Mouse (Mus musculus): ENCODE results near the gene Mff. TPM values are rescaled to one million over a fixed set of nuclear protein-coding genes. Genes with fewer than 3 reads are reported as not detected.

The Mff gene
- total RNA-seq (2014; rRNA removed) (649 and 724 TPM in 2 replicates), polyA plus RNA-seq (2015; fragmentation: Nextera tagmentation; extraction: Ambion mirVana) (456 and 481 TPM in 2 replicates)

DNA sequence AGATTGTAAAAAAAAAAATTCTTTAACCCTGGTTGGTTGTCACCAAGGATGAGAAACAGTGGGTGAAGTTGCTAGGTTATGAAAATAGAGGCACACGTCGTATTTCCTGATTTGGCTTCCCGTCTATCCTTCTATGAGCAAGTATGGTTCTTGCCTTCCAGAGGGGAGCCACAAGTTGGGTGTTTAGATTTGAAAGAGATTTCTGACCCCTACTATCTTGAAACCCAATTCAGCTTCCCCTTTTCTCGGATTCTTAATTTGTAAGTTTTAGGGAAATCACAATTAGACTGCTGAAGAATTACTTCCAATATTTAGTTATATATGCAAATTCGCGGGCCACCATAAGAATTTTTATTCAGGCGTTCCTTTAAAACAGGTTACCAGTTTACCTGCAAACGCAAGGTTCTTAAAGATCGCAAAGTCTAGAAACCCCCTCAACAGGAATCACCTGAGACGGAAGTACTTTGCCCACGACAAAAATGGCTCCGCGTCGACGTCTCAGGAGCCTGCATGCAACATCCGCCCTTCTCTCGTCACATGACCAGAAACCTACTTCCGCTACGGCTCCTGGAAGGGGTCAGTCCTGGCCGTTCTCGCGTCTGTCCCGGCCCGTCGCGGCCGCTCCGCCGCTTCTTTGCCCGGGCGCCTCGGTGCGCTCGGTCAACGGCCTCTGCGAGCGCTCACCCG, at the start of gene Mff:
Gene Mff, plus strand, starts transcription at position 552 of the 687 bp plus-strand sequence.
- no peaks in the 10 kb centered on the region for H3K9me3 ChIP-seq (ENCODE audit: low read length)
- peak within 1 kb of the TSS; percentile 83 for H3K9ac ChIP-seq
- H3K27me3 ChIP-seq (ENCODE audit: insufficient read depth, low read length), result peaks cover 23% of the 10 kb centered on the region
- 9% methylated on average over 38 of the region's 38 CpGs for WGBS
- H3K36me3 ChIP-seq (ENCODE audit: insufficient read depth), result peaks cover 5% of the 10 kb centered on the region; the same call in 1 of the 2 replicates
- peaks cover 11% of the 10 kb centered on the region for H3K4me1 ChIP-seq (ENCODE audit: insufficient read depth)
- DNase-seq (peak; percentile 95), ATAC-seq (peak; percentile 99)
- no peak for TF ChIP-seq CTCF (IDR thresholded peaks at IDR 0.05; ENCODE audit: low read depth)
- H3K4me2 ChIP-seq (ENCODE audit: low read depth), result peak within 1 kb of the TSS; percentile 65
- H3K4me3 ChIP-seq (ENCODE audit: low read depth, low read length), result peak within 1 kb of the TSS; percentile 73
- H3K27ac ChIP-seq (ENCODE audit: low read depth, low read length), result peak within 1 kb of the TSS; percentile 62

DNA sequence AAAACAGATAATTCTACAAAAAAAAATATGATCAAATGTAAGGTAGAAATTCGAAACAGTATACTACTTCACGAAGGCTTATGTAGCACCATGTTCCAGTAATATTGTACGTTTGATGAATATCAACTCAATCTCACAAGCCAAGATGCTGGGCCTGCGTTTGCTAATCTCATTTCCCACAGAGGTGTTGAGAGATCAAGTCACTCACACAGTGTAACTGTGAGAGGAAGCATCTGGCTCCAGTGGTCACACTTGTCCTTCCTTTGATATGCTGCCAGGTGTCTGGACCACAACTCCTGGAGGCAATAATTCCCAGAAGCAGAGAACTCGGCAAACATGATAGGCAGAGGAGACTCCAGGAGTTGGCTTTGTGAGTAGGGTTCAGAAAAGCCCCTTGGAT, 38.4 kb upstream of the Mff start:
- no peak for TF ChIP-seq CTCF (IDR thresholded peaks at IDR 0.05; ENCODE audit: low read depth)
- Histone ChIP-seq H3K9ac (no peak overlapping the region), H3K4me1 (ENCODE audit: insufficient read depth) (no peaks in the 10 kb centered on the region), H3K36me3 (ENCODE audit: insufficient read depth) (no peaks in the 10 kb centered on the region), H3K4me2 (ENCODE audit: low read depth) (no peak overlapping the region), H3K9me3 (ENCODE audit: low read length) (no peaks in the 10 kb centered on the region), H3K4me3 (ENCODE audit: low read depth, low read length) (no peak overlapping the region), H3K27ac (ENCODE audit: low read depth, low read length) (no peak overlapping the region), H3K27me3 (ENCODE audit: insufficient read depth, low read length) (no peaks in the 10 kb centered on the region)
- 85% methylated on average over 5 of the region's 5 CpGs for WGBS
- DNase-seq, result no peak
- ATAC-seq, result no peak

DNA sequence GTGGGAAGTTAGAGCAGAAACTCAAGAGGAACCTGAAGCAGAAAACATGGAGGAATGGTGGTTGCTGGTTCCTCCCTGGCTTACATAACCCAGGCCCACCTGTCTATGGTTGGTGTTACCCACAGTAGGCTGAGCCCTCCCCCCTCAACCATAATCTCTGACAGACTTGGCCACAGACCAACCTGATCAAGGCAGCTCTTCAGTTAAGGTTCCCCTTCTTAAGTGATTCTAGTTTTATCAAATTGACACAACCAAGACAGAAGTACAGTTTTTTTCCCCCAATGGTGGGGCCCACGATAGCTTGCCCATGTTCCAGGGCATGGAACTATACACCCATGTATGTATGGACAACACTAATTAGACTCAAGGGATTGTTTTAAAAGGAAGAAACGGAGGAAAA, 37.8 kb upstream of the Mff start:
- no peaks in the 10 kb centered on the region for H3K9me3 ChIP-seq (ENCODE audit: low read length)
- H3K4me2 ChIP-seq (ENCODE audit: low read depth), result no peak overlapping the region
- 84% methylated on average over 2 of the region's 2 CpGs for WGBS
- no peak overlapping the region for H3K9ac ChIP-seq
- no peaks in the 10 kb centered on the region for H3K36me3 ChIP-seq (ENCODE audit: insufficient read depth)
- no peaks in the 10 kb centered on the region for H3K4me1 ChIP-seq (ENCODE audit: insufficient read depth)
- TF ChIP-seq CTCF (IDR thresholded peaks at IDR 0.05; ENCODE audit: low read depth), result no peak
- ATAC-seq, result no peak
- H3K27me3 ChIP-seq (ENCODE audit: insufficient read depth, low read length), result no peaks in the 10 kb centered on the region
- DNase-seq, result no peak
- H3K4me3 ChIP-seq (ENCODE audit: low read depth, low read length), result no peak overlapping the region
- H3K27ac ChIP-seq (ENCODE audit: low read depth, low read length), result no peak overlapping the region

DNA sequence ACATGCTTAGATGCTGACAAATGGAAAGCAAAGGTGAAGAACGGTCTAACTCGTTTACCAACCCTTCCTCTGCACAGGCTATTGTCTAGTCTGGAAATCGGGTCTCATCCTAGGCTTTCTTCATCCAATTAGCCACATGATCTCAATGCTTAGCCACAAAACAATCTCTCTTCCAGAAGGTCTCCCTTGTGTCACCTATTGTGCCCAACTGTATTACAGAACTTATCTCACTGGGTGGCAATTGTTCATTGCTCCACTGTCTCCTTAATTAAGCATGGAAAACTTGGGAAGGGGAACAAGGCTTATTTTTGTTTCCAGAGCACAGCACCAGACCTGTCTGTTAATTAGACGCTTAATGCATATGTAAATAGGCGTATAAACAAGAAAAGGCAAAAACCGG, 36.8 kb upstream of the Mff start:
- H3K9ac ChIP-seq, result no peak overlapping the region
- ATAC-seq (no peak), DNase-seq (no peak)
- H3K27ac ChIP-seq (ENCODE audit: low read depth, low read length), result no peak overlapping the region
- H3K4me3 ChIP-seq (ENCODE audit: low read depth, low read length), result no peak overlapping the region
- no peak overlapping the region for H3K4me2 ChIP-seq (ENCODE audit: low read depth)
- TF ChIP-seq CTCF (IDR thresholded peaks at IDR 0.05; ENCODE audit: low read depth), result no peak
- H3K36me3 ChIP-seq (ENCODE audit: insufficient read depth), result no peaks in the 10 kb centered on the region
- WGBS, result 16% methylated on average over 6 of the region's 6 CpGs
- H3K27me3 ChIP-seq (ENCODE audit: insufficient read depth, low read length), result no peaks in the 10 kb centered on the region
- no peaks in the 10 kb centered on the region for H3K9me3 ChIP-seq (ENCODE audit: low read length)
- no peaks in the 10 kb centered on the region for H3K4me1 ChIP-seq (ENCODE audit: insufficient read depth)

DNA sequence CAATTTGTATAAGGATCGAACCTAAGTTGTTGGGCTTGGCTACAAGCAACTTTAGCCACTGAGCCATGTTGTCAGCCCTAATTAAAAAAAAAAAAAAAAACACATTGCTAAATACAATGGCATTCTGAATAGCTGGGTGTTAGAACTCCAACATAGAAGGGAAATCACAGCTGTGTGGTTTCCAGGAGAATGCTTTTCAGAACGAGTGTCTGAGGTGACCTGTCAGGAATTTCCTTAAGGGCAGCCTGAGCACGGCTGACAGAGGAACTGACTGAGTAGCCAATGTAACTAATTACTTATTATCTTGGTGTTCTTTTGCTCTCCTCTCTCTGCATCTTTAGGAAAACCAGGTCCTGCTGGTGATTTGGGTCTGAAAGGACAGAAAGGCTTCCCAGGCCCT, 28.8 kb upstream of the Mff start:
- TF ChIP-seq CTCF (IDR thresholded peaks at IDR 0.05; ENCODE audit: low read depth), result no peak

GRCm38 (mm10) chr1:82717816-82718512, 6.7 kb upstream of the Mff start:
- Histone ChIP-seq H3K36me3 (ENCODE audit: insufficient read depth) (no peaks in the 10 kb centered on the region), H3K27me3 (ENCODE audit: insufficient read depth, low read length) (peaks cover 17% of the 10 kb centered on the region), H3K9me3 (ENCODE audit: low read length) (no peaks in the 10 kb centered on the region), H3K4me1 (ENCODE audit: insufficient read depth) (no peaks in the 10 kb centered on the region), H3K27ac (ENCODE audit: low read depth, low read length) (no peak overlapping the region), H3K9ac (no peak overlapping the region), H3K4me3 (ENCODE audit: low read depth, low read length) (no peak overlapping the region), H3K4me2 (ENCODE audit: low read depth) (no peak overlapping the region)
- 80% methylated on average over 9 of the region's 9 CpGs for WGBS
- no peak for TF ChIP-seq CTCF (IDR thresholded peaks at IDR 0.05; ENCODE audit: low read depth)
- ATAC-seq (no peak), DNase-seq (no peak)

More for the DNA sequence above, 28.8 kb upstream of the Mff start:
- WGBS, result 22% methylated on average over 3 of the region's 3 CpGs
- no peak overlapping the region for H3K27ac ChIP-seq (ENCODE audit: low read depth, low read length)
- no peaks in the 10 kb centered on the region for H3K4me1 ChIP-seq (ENCODE audit: insufficient read depth)
- ATAC-seq (no peak), DNase-seq (no peak)
- H3K4me3 ChIP-seq (ENCODE audit: low read depth, low read length), result no peak overlapping the region
- no peak overlapping the region for H3K9ac ChIP-seq
- no peaks in the 10 kb centered on the region for H3K36me3 ChIP-seq (ENCODE audit: insufficient read depth)
- H3K27me3 ChIP-seq (ENCODE audit: insufficient read depth, low read length), result no peaks in the 10 kb centered on the region
- no peaks in the 10 kb centered on the region for H3K9me3 ChIP-seq (ENCODE audit: low read length)
- H3K4me2 ChIP-seq (ENCODE audit: low read depth), result no peak overlapping the region

Data from forebrain, postnatal 0 days (tissue).